Mouse (Mus musculus): ENCODE measurements around the gene Ces1a. TPM values are rescaled to one million over a fixed set of nuclear protein-coding genes. Genes with fewer than 3 reads are reported as not detected.

Ces1a gene
- total and polyA plus RNA-seq, 3 experiments = not detected

DNA sequence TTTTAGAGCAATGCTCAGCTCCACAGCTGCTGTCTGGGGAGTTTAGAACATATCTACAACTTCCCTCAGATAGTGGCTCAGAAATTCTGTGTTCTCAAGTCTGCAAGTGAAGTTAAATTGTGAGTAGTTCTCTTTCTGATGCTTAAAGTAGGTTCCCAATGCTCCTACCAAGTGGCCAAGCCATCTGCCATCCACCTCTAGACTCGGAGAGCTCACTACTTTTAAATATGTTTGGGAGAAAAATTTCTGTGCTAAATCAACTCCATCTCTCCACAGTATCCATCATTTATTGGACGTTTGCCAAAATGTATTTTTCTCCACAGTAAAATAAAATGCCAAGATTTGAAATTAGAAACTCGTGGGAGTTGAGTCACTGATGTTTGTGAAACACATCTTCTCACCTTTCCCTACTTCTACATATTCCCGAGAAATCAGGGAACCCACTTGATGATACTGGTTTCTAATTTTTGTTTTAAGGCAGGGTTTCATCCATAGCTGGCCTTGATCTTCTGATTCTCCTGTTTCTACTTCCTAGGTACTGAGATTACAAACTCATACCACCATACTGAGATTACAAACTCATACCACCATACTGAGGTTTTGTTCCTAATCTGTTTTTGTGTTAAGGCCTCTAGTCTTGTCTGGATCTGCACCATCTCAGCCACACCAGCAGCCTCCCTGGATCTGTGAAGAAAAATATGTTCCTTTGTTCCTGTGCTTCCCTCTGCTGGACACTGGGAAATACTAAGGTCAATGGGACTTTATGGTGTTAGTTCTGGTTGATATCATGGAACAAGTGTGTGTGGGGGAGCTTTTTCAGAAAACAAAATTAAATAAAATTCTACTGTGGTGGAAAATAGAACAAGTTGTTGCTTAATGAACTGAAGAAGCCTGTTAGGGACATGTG lies 771 bp upstream of the Ces1a start:
- H3K4me3 ChIP-seq (ENCODE audit: control insufficient read depth in 1 of 2, insufficient read depth in 1 of 2, low read depth in 2 of 2, low read length in 2 of 2) = no peak overlapping the region
- H3K27me3 ChIP-seq (ENCODE audit: control insufficient read depth in 1 of 2, insufficient read depth in 2 of 2, low read length in 2 of 2) = no peaks in the 10 kb centered on the region
- H3K27ac ChIP-seq (ENCODE audit: control insufficient read depth, low read depth, low read length) = no peak overlapping the region
- no peaks in the 10 kb centered on the region for H3K4me1 ChIP-seq (ENCODE audit: control insufficient read depth in 1 of 2, insufficient read depth in 2 of 2, low read length in 2 of 2)
- no peak for DNase-seq (ENCODE audit: low read depth, low spot score)
- H3K9ac ChIP-seq (ENCODE audit: control insufficient read depth, low read depth, low read length, poor library complexity, severe bottlenecking) = no peak overlapping the region
- H3K36me3 ChIP-seq (ENCODE audit: control insufficient read depth in 1 of 2, insufficient read depth in 2 of 2, low read length in 2 of 2) = no peaks in the 10 kb centered on the region
- TF ChIP-seq TAL1 (IDR thresholded peaks at IDR 0.05; ENCODE audit: low read length) = no peak
- TF ChIP-seq TBP (IDR thresholded peaks at IDR 0.05; ENCODE audit: low read depth, low read length) = no peak
- no peak for TF ChIP-seq MAX (IDR thresholded peaks at IDR 0.05; ENCODE audit: low read length)
- TF ChIP-seq KAT2A (conservative IDR thresholded peaks at IDR 0.05; ENCODE audit: low read depth, low read length) = no peak
- TF ChIP-seq TCF12 (IDR thresholded peaks at IDR 0.05; ENCODE audit: low read depth, low read length) = no peak
- no peak for TF ChIP-seq USF1 (IDR thresholded peaks at IDR 0.05; ENCODE audit: low read depth, low read length)
- TF ChIP-seq E2F4 (IDR thresholded peaks at IDR 0.05; ENCODE audit: borderline replicate concordance, low read depth, low read length) = no peak
- TF ChIP-seq CTCF (IDR thresholded peaks at IDR 0.05 in 2 of 3, conservative IDR thresholded peaks at IDR 0.05 in 1 of 3; ENCODE audit: control insufficient read depth in 1 of 3, insufficient read depth in 1 of 3, low read depth in 2 of 3, low read length in 3 of 3, poor library complexity in 1 of 3, severe bottlenecking in 1 of 3) = no peak
- no peak for TF ChIP-seq GABPA (IDR thresholded peaks at IDR 0.05; ENCODE audit: low read depth, low read length)
- no peak for TF ChIP-seq JUND (IDR thresholded peaks at IDR 0.05; ENCODE audit: low read depth, low read length)
- no peak for TF ChIP-seq POLR2A (IDR thresholded peaks at IDR 0.05; ENCODE audit: control insufficient read depth in 1 of 2, insufficient read depth in 1 of 2, low read depth in 1 of 2, low read length in 2 of 2, poor library complexity in 1 of 2)
- TF ChIP-seq ZC3H11A (IDR thresholded peaks at IDR 0.05; ENCODE audit: low read depth, low read length) = no peak
- no peak for TF ChIP-seq MYC (IDR thresholded peaks at IDR 0.05; ENCODE audit: low read depth, low read length)
- TF ChIP-seq USF2 (IDR thresholded peaks at IDR 0.05; ENCODE audit: borderline replicate concordance in 1 of 2, insufficient read depth in 1 of 2, low read depth in 1 of 2, low read length in 2 of 2) = no peak
- no peak for TF ChIP-seq RCOR1 (IDR thresholded peaks at IDR 0.05; ENCODE audit: low read depth, low read length)
- no peak for TF ChIP-seq MEF2A (IDR thresholded peaks at IDR 0.05; ENCODE audit: extremely low read depth, insufficient replicate concordance, low read depth, low read length, poor library complexity, severe bottlenecking)
- TF ChIP-seq UBTF (IDR thresholded peaks at IDR 0.05; ENCODE audit: borderline replicate concordance, insufficient read depth, low read depth, low read length) = no peak
- no peak for TF ChIP-seq EP300 (IDR thresholded peaks at IDR 0.05; ENCODE audit: low read depth in 1 of 2, low read length in 2 of 2)
- TF ChIP-seq NRF1 (IDR thresholded peaks at IDR 0.05; ENCODE audit: insufficient read depth, low read depth, low read length, poor library complexity, severe bottlenecking) = no peak
- no peaks in the 10 kb centered on the region for H3K79me2 ChIP-seq (ENCODE audit: control insufficient read depth, insufficient read depth, low read length, poor library complexity)
- no peaks in the 10 kb centered on the region for H3K9me3 ChIP-seq (replicated peaks; ENCODE audit: insufficient read depth, low read length)
